Mouse (Mus musculus): ENCODE measurements at regions not wholly inside any gene's neighbourhood (a gene's known extent, or its start where the extent isn't known, plus 50 kb on each side); places are given as distances from the start of the nearest gene placed in this dataset.

DNA sequence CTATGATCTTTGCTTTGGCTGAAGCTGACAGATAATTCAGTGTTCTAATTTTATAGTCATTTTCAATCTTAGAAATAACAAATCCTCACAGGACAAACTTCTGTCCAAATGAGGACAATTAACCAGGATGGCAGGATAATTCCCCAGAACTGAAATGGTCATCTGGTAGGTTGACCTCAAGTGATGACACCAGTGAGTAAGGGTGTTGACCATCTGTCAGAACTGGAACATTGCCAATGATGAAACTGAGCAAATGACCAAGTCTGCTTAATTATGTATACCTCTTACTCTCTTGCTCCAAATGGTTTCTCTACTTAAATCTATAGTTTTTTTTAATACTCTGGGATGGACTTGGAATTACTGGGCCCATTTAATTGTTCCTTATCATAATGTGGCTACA, 1336.9 kb upstream of the Tenm3 start:
- peak; percentile 65 to 82 for DNase-seq

DNA sequence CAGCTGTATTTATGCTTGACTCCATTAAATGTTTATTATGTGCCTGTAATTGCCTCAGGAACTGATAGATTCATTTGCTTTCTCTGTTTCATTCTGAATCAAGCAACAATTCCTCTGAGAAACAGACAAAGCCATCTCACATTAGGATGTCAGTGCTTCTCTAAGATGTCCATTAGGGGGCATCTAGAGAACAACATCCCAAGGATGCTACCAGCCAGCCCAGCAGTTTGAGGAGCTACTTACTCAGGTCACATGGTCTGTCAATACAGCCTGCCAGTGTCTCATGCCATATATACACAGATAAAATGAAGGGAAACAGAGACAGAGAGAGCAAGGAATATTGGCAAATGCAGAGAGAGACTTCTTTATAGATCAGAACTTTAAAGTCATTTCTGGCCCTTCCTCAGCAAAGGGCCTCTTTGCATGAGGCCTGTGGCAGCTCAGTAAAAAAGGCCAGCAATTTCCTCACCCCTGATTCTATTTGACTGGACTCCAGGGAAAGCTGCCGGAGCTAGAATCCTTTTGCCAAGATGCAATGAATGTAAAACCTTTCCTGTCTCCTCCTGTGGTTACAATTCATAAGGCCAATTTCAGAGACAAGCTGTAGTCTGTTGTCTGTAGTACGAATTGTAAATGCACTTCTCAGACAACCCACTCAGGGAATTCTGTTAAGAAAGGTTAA, 1321.2 kb upstream of the Tenm3 start:
- peak; percentile 35 to 60 for DNase-seq

DNA sequence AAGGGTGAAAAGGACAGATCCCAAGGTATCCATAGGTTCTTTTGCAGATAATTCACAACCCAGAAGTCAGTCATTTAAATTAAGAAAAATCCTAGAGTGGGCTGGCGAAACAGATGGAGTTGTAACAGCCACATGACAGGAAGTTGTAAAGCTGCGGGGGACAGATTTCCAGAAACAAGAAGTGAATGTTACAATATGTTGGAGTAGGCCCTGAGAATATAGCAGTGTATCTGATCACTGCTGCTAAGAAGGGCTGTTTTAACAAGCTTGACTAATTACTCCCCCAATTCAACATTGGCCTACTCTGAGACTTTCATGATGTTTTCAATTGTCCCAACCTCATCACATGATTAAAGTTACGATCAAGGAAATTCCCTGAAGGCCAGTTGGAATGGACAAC, 1317.3 kb upstream of the Tenm3 start:
- no peak for DNase-seq

DNA sequence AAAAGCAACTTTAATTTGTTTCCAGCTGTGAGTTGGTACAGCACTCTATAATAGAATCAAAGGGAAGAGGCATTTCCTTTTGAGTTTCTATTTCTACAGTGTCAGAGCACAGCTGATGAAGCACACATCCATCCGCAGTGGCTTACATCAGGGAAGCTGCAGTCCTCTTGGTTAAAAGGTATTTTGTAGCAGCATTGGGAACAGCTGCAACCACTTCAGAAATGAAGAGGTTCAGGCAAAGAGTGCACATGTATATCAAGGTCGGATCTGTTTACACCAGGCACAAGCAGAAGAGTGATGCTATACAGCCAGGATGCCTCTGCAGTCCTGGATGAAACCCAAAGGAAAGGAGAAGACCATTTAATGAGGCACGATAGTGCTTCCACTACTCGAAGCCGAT, 1316.6 kb upstream of the Tenm3 start:
- no peak for DNase-seq

DNA sequence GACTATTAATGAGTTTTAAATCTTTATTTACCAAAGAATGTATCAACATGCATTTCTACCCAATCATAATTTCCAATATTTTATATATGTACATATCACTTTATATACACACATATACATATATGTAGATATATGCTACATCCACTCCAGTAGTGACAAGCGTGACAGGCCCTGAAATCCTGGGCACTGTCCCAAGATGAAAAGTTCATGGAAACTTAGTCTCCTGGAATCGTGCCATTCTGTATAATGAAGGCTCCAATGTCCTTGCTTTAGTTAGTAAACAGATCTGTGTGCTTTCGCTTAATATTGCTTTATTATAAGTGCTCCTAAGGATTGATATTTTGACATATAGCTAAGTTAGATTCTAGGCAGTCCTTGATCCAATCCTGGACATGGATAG, 1296.1 kb upstream of the Tenm3 start:
- DNase-seq, result no peak

DNA sequence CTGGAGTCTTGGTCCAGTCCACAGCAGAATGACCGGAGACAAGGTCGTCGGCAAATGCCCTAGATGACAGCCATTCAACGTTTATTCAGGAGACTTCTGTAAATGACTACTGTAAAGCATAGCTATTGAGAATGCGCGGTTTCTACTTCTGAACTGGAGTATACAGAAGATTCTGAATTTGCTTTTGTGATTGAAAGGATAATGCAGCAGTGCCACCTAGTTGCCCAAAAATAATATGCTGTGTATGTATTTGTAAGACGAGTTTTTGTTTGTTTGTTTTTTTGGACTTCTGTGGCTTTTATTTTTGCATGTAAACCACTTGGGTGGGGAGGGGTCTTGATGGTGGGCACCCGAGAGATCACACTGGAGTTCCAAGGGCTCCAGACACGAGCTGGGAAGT, 1276.3 kb upstream of the Tenm3 start:
- DNase-seq, result peak in 1 of 2 experiments; percentile 20

DNA sequence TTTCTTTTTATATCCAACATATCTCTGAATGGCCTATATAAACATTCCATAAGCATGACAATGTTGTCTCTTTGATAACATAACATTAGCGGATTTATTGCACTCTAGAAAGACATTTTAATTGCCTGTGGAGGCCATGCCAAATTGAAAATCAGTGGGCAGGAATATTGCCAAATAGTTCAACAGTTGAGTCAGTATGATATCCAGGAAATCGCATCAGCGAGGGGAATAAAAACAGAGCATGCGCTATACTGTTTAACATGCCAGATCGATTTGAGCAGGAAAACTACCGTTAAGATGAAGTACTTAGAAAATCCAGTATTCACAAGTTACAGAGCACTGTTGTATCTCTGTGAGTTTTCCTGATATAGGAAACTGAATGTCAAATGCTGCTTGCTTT, 1238.6 kb upstream of the Tenm3 start:
- DNase-seq, result peak in 1 of 2 experiments; percentile 31

DNA sequence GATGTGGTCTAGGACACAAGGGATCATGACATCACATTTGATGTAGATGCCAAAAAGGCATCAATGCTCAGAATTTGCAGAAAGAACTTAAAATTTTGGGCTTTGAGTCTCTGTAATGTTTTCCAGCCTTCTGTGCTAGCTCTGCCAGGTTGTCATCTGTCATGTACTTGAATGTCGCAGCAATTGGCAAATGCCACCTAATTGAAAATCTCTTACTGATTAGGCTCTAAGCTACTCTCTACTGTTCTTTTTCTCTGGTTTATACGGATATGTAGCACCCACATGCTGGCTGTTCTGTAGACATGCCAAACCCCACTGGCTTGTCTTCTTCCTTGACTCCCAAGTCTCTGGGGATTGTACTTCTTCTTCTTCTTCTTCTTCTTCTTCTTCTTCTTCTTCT, 1193.3 kb upstream of the Tenm3 start:
- no peak for DNase-seq

DNA sequence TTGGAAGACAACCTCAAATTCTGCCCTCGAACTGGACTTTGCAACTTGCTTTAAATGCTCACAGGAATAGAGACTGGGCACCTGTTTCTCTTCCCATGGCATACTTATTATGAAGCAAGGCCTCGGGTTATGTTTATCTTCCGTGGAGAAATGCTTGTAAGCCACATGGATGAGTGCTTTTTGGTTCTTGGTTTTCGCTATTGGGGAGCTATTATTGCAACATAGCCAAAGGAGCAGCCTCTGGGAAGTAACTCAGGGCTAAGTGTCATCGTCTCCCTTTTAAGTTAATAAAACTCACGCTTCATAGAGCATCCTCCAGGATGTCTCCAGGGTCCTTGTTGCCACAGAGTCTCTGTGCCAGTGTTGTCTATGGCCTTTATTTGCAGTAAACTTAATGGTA, 1183.8 kb upstream of the Tenm3 start:
- no peak for DNase-seq

DNA sequence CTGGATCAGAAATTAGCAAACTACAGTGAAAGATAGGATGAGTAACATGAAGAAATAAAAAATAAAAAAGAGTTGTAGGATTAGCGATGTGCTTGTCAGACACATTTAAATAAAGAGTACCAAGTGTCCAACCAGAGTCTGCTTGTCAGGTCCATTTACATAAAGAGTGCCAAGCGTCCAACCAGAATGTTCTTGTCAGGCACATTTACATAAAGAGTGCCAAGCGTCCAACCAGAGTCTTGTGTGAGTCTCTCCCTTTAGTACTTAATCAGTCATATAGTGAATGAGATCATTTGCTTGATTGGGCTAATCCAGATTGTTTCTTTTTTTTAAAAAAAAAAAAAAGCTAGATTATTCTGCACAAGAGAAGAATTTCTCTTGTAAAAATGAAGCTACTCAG, 1163.8 kb upstream of the Tenm3 start:
- DNase-seq, result no peak

DNA sequence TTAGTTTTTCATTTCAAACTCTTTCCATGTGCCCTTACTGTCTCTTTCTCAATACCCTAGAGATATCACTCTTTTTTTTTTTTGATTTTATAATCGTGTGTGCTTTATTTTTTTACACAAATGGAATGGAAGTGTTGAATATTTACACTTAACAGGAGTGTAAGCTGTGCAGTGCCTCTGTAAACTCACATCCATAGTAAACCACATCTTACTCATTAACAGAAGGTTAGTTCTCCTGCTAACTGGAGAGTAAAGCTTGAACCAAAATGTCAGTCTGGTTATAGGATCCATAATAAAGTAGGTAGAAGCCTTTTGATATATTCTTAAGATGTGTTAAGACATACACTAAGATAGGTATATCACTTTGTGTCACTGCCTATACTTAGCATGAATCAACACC, 1160.5 kb upstream of the Tenm3 start:
- DNase-seq, result no peak

DNA sequence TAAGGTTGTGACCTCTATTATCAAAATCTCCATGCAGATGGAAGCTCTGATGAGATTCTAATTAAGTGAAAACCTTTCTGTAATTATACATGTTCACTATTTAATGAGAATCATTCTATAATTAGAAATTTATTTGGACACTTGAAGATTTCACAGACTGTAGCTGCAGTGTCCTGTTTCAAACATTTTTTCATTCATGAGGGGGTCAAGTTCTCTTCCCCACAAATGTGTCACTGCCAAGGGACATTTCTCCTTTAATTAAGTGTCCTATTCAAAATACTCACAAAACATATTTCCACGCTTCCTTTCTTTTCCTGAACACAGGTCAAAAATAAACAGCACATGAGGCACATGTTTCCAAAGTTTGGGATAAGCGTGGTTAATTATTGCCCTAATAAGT, 1159.9 kb upstream of the Tenm3 start:
- DNase-seq, result no peak

DNA sequence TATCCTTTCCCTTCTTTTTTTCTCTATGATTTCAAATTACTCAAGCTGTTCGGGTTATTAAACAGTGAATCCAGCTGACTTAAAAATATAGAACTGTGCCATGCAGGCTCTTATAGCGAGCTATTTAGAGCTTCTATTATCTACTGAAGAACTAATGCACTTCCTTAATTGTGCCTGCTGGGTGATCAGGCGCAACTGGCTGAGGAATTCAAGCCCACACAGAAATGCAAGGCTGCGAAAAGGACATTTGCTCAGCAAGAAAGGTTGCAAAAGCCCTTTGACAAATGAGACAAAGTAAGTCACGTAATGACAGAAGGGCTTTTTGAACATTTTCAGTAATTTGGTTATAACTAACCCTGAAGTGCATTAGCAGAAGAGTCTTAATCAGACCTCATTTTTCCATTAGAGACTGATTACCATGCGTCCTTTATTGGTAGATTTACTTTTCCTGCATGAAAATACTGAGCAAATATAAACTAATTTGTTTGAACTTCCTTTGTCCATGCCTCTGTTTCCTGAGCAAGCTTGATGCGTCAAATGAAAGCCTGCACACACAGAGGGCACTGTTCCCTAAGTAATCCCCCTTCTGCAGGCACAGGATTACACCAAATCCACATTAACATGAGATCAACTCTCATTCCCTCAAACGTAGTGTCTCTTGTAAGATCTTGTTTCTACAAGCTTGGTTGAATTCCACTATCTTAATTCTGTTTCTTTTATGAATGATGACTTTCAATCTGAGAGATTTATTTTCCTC, 1154.7 kb upstream of the Tenm3 start:
- DNase-seq, result peak; percentile 2 to 4
